Mouse (Mus musculus): ENCODE results near the gene Pygl. TPM values are rescaled to one million over a fixed set of nuclear protein-coding genes. Genes with fewer than 3 reads are reported as not detected.

The Pygl gene
- polyA plus RNA-seq (2014; fragmentation: Nextera tagmentation; extraction: Ambion mirVana) = 4.9 and 6.1 TPM in 2 replicates

DNA sequence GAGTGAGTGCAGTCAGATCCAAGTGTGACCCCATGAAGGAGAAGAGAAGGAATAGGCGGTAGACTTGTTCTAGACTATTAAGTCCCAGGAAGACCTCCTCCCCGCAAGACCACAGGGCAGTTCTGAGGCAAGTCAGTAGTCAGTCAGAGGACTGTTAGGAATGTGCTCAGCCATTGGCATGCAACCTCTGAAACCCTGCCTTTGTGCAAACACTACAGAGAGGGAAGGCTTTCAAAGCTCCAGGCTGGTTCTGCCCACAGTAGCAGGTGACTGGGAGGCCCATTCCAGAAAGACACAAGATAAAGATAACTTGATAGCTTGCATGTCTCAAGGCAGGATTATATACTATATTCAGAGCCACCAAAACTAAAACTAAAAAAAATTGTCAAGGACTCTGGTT lies at the start of gene Pygl:
Gene Pygl (minus strand): TSS at position 195 of the 400 bp plus-strand sequence.
- H3K4me2 ChIP-seq (ENCODE audit: low read length) = no peak within 1 kb of the TSS
- no peak for DNase-seq (ENCODE audit: low spot score)
- no peaks in the 10 kb centered on the region for H3K36me3 ChIP-seq (ENCODE audit: control insufficient read depth, insufficient read depth, low read length)
- no peak within 1 kb of the TSS for H3K9ac ChIP-seq (ENCODE audit: low read length)
- H3K27ac ChIP-seq (ENCODE audit: low read depth, low read length) = no peak within 1 kb of the TSS
- H3K4me3 ChIP-seq (ENCODE audit: low read depth, low read length) = no peak within 1 kb of the TSS
- H3K9me3 ChIP-seq (replicated peaks; ENCODE audit: control insufficient read depth, low read length) = no peaks in the 10 kb centered on the region
- H3K27me3 ChIP-seq (replicated peaks; ENCODE audit: control insufficient read depth, insufficient read depth, low read length) = peaks cover 7% of the 10 kb centered on the region; the same call in 1 of the 2 replicates
- peaks cover 8% of the 10 kb centered on the region for H3K4me1 ChIP-seq (ENCODE audit: control insufficient read depth, insufficient read depth, low read length)
- 88% methylated on average over 2 of the region's 2 CpGs for WGBS
- no peak for ATAC-seq

DNA sequence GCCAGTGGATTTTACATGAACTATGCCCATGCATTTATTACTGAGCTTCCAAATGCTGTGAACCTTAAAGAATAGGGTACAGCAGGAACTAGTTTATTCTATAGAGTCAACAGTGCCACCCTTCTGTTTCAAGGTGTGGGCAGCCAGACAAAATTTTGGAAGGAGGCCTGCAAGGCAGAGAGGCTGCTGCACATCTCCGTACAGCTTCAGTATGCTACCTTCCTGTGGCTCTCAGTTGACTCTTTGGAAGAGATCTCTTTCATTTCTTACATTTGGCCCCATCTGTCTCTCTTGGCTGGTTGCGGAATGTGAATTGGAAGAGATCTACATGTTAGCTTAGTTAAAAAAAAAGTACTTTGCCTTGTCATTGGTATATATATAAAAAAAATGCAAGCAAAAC lies 49.6 kb upstream of the Pygl start:
- no peaks in the 10 kb centered on the region for H3K27me3 ChIP-seq (replicated peaks; ENCODE audit: control insufficient read depth, insufficient read depth, low read length)
- H3K4me3 ChIP-seq (ENCODE audit: low read depth, low read length) = no peak overlapping the region
- peaks cover 4% of the 10 kb centered on the region; the same call in 1 of the 2 replicates for H3K36me3 ChIP-seq (ENCODE audit: control insufficient read depth, insufficient read depth, low read length)
- no peaks in the 10 kb centered on the region for H3K4me1 ChIP-seq (ENCODE audit: control insufficient read depth, insufficient read depth, low read length)
- no peak overlapping the region for H3K4me2 ChIP-seq (ENCODE audit: low read length)
- no peak overlapping the region for H3K9ac ChIP-seq (ENCODE audit: low read length)
- no peak overlapping the region for H3K27ac ChIP-seq (ENCODE audit: low read depth, low read length)
- 83% methylated on average over 2 of the region's 2 CpGs for WGBS
- ATAC-seq (no peak), DNase-seq (ENCODE audit: low spot score) (no peak)
- no peaks in the 10 kb centered on the region for H3K9me3 ChIP-seq (replicated peaks; ENCODE audit: control insufficient read depth, low read length)

DNA sequence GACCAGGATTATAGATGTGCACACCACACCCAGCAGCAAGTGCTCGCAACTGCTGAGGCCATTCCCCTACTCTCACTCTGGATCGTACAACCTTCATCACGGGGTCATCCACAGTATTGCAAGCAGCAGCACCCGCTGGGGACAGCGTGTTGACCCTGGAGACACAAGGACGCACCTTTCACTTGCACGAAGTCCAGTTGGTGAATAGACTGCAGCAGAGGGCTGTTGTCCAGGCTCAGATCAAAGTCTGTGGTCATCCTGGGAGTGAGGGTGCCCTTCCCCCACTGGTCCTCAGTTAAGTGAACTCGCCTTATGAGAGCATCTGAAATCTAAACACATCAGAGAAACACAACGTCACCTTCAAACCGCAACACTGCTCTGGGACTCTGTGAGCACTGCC lies 49.1 kb upstream of the Pygl start:
- DNase-seq (ENCODE audit: low spot score) = no peak
- ATAC-seq = no peak
- Histone ChIP-seq H3K9ac (ENCODE audit: low read length) (no peak overlapping the region), H3K4me2 (ENCODE audit: low read length) (no peak overlapping the region), H3K27me3 (replicated peaks; ENCODE audit: control insufficient read depth, insufficient read depth, low read length) (no peaks in the 10 kb centered on the region), H3K36me3 (ENCODE audit: control insufficient read depth, insufficient read depth, low read length) (peaks cover 4% of the 10 kb centered on the region; the same call in 1 of the 2 replicates), H3K9me3 (replicated peaks; ENCODE audit: control insufficient read depth, low read length) (no peaks in the 10 kb centered on the region), H3K4me1 (ENCODE audit: control insufficient read depth, insufficient read depth, low read length) (no peaks in the 10 kb centered on the region), H3K4me3 (ENCODE audit: low read depth, low read length) (no peak overlapping the region), H3K27ac (ENCODE audit: low read depth, low read length) (no peak overlapping the region)
- WGBS = 93% methylated on average over 10 of the region's 10 CpGs

DNA sequence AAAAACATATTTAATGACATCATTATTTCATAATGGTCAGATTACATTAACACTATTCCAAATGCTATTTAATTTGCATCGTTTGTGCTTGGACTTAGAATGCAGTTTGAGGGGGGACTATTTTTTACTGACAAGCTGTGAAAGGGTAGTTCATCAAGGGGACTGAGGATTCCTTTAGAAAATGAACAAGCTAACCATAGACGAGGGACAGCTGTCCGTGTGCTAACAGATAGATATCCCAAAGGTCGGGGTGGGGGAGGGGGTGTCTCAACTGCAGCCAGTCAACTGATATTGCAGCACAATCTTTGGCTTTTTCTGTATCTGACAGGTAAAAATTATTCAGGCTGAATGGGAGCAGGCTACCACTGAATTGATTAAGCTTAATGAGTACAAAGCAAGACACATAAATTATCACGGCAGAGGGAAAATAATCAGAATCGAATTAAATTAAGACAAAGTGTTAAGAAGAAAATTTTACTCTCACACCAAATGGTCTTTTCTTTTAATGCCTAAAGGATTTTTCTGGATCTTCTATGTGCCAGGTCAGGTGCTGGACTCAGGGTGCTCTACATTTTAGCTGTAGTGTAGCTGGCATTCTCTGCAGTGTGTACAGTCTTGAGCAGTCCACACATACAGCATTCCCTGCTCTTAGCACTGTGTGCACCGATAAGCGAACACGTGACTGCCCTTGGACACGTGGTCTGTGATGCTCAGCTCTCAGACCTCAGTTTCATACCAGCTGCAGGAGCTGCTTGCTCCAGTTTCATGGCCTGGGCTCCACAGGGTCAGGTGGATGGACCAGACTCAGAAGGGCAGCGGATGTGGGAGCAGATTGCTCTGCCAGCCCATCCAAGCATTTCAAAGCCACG lies 46.0 kb upstream of the Pygl start:
- Histone ChIP-seq H3K27me3 (replicated peaks; ENCODE audit: control insufficient read depth, insufficient read depth, low read length) (no peaks in the 10 kb centered on the region), H3K9ac (ENCODE audit: low read length) (no peak overlapping the region), H3K4me1 (ENCODE audit: control insufficient read depth, insufficient read depth, low read length) (no peaks in the 10 kb centered on the region), H3K36me3 (ENCODE audit: control insufficient read depth, insufficient read depth, low read length) (peaks cover 4% of the 10 kb centered on the region; the same call in 1 of the 2 replicates), H3K27ac (ENCODE audit: low read depth, low read length) (peak overlapping the region; percentile 22; the same call in 1 of the 2 replicates), H3K4me2 (ENCODE audit: low read length) (no peak overlapping the region), H3K4me3 (ENCODE audit: low read depth, low read length) (no peak overlapping the region), H3K9me3 (replicated peaks; ENCODE audit: control insufficient read depth, low read length) (no peaks in the 10 kb centered on the region)
- ATAC-seq (peak; percentile 87), DNase-seq (ENCODE audit: low spot score) (peak; percentile 58)
- WGBS = 61% methylated on average over 12 of the region's 12 CpGs

DNA sequence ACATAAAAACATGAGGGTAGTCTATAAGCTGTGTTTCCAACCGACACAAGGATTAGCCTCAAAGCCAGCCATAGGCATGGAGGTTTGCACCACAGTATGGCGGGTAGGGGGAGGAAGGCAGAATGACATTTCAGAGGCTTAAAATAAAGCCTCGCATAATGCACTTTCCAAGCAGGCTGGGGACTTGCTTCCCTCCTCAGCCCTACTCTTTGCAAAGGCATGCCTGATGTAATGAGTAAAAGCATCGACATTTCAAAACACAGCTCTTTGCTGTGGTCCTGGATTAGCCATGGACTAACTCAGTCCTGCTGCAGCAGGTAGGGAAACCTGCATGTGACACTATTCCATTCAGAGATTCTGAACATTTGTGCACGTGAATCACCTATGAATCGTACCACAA lies 38.4 kb upstream of the Pygl start:
- H3K4me2 ChIP-seq (ENCODE audit: low read length) = no peak overlapping the region
- H3K4me3 ChIP-seq (ENCODE audit: low read depth, low read length) = no peak overlapping the region
- H3K9me3 ChIP-seq (replicated peaks; ENCODE audit: control insufficient read depth, low read length) = no peaks in the 10 kb centered on the region
- no peak for ATAC-seq
- no peak overlapping the region for H3K9ac ChIP-seq (ENCODE audit: low read length)
- no peak for DNase-seq (ENCODE audit: low spot score)
- no peaks in the 10 kb centered on the region for H3K4me1 ChIP-seq (ENCODE audit: control insufficient read depth, insufficient read depth, low read length)
- H3K27me3 ChIP-seq (replicated peaks; ENCODE audit: control insufficient read depth, insufficient read depth, low read length) = no peaks in the 10 kb centered on the region
- 70% methylated on average over 6 of the region's 6 CpGs for WGBS
- peaks cover 15% of the 10 kb centered on the region; the same call in 1 of the 2 replicates for H3K36me3 ChIP-seq (ENCODE audit: control insufficient read depth, insufficient read depth, low read length)
- no peak overlapping the region for H3K27ac ChIP-seq (ENCODE audit: low read depth, low read length)

DNA sequence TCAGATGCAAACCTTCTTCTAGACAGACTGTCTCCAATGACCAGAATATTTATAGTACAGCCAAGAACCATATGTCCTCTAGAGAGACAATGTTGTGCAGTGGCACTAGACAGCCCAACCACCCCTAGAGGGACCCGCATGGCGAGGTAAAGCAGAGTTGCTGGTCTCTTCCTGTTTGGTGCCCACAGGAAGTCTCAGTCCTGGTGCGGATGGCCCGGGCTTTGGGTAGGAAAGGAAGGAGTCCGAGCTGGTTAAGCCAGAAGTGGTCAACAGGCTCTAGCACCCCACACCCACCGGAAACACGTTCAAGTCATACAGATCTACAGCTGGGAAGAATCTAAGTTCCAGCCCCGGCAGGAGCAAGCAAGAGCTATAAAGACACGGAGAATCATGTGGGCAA lies 36.0 kb upstream of the Pygl start:
- no peak for DNase-seq (ENCODE audit: low spot score)
- WGBS = 94% methylated on average over 9 of the region's 9 CpGs
- Histone ChIP-seq H3K27ac (ENCODE audit: low read depth, low read length) (no peak overlapping the region), H3K9me3 (replicated peaks; ENCODE audit: control insufficient read depth, low read length) (no peaks in the 10 kb centered on the region), H3K36me3 (ENCODE audit: control insufficient read depth, insufficient read depth, low read length) (peaks cover 15% of the 10 kb centered on the region; the same call in 1 of the 2 replicates), H3K27me3 (replicated peaks; ENCODE audit: control insufficient read depth, insufficient read depth, low read length) (no peaks in the 10 kb centered on the region), H3K4me2 (ENCODE audit: low read length) (no peak overlapping the region), H3K9ac (ENCODE audit: low read length) (no peak overlapping the region), H3K4me1 (ENCODE audit: control insufficient read depth, insufficient read depth, low read length) (no peaks in the 10 kb centered on the region), H3K4me3 (ENCODE audit: low read depth, low read length) (no peak overlapping the region)
- no peak for ATAC-seq

DNA sequence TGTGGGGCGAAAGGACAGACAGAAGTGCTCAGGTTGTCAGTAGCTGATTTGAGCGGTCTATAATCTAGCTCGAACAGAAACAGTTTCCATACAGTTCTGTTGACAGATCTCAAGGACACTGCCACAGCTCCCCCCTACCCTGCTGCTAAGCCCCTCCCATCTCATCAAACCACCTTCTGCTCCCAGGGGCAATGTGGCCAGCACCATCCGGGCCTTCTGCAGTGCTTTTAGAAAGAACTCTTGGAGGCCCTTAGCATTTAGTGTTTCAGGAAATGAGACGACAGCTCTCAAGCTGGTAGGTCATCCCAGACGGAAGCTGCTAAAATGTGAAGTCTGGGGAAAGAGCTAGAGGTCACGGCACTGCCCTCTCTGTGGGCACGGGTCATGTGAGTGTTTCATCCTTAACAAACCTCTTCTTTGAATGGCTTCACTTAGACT lies 35.2 kb upstream of the Pygl start:
- H3K27me3 ChIP-seq (replicated peaks; ENCODE audit: control insufficient read depth, insufficient read depth, low read length) = no peaks in the 10 kb centered on the region
- ATAC-seq = no peak
- no peak for DNase-seq (ENCODE audit: low spot score)
- 64% methylated on average over 8 of the region's 8 CpGs for WGBS
- H3K4me3 ChIP-seq (ENCODE audit: low read depth, low read length) = no peak overlapping the region
- H3K36me3 ChIP-seq (ENCODE audit: control insufficient read depth, insufficient read depth, low read length) = peaks cover 12% of the 10 kb centered on the region; the same call in 1 of the 2 replicates
- H3K4me1 ChIP-seq (ENCODE audit: control insufficient read depth, insufficient read depth, low read length) = no peaks in the 10 kb centered on the region
- no peaks in the 10 kb centered on the region for H3K9me3 ChIP-seq (replicated peaks; ENCODE audit: control insufficient read depth, low read length)
- H3K27ac ChIP-seq (ENCODE audit: low read depth, low read length) = no peak overlapping the region
- no peak overlapping the region for H3K4me2 ChIP-seq (ENCODE audit: low read length)
- H3K9ac ChIP-seq (ENCODE audit: low read length) = no peak overlapping the region

DNA sequence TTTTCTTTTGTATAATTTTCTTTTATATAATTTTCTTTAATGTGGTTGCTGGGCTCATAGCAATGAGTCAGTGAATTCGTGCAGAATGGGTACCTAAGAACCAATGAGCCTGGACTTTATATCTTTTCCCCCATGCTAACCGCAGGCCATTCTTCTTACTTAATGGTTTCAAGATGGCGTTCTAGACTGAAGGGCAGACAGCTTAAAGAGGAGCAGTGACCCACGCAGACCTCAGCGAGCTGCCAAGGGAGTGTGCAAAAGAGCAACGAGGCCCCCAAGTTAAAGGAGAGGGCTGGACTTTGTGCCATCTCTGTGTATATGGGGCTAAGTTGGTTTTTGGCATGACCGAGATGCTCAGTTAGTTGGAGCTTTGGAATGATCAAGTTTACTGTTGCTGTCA lies 32.4 kb upstream of the Pygl start:
- H3K27ac ChIP-seq (ENCODE audit: low read depth, low read length) = no peak overlapping the region
- H3K36me3 ChIP-seq (ENCODE audit: control insufficient read depth, insufficient read depth, low read length) = peaks cover 12% of the 10 kb centered on the region; the same call in 1 of the 2 replicates
- no peak overlapping the region for H3K4me2 ChIP-seq (ENCODE audit: low read length)
- H3K4me1 ChIP-seq (ENCODE audit: control insufficient read depth, insufficient read depth, low read length) = no peaks in the 10 kb centered on the region
- 40% methylated on average over 7 of the region's 7 CpGs for WGBS
- H3K9me3 ChIP-seq (replicated peaks; ENCODE audit: control insufficient read depth, low read length) = no peaks in the 10 kb centered on the region
- no peak overlapping the region for H3K9ac ChIP-seq (ENCODE audit: low read length)
- no peaks in the 10 kb centered on the region for H3K27me3 ChIP-seq (replicated peaks; ENCODE audit: control insufficient read depth, insufficient read depth, low read length)
- ATAC-seq (no peak), DNase-seq (ENCODE audit: low spot score) (no peak)
- no peak overlapping the region for H3K4me3 ChIP-seq (ENCODE audit: low read depth, low read length)
